Comparison of ENCODE assay signal across 21 mouse cellular contexts in genomic region chr19:53576061-53576460, GRCm38 (mm10). TPM values are rescaled to one million over a fixed set of nuclear protein-coding genes. Genes with fewer than 3 reads are reported as not detected.
DNase-seq lines count a peak whose midpoint lies in the region; ATAC-seq lines count a peak whose summit lies in the region.
"Had no signal": no experiment of that assay in that cellular context is flagged by ENCODE, and none has a peak within 500 bp of the region (broad histone marks: within the 10 kb centered on the region; RNA-seq: fewer than 3 reads in every experiment).

No protein-coding gene starts in this region.

- 0 out of 2 replicates have a peak overlapping the region, but pooled peaks have one; percentile 2 for H3K4me2 ChIP-seq in lung, embryonic 15.5 days
- H3K4me2 ChIP-seq: forebrain, embryonic 13.5 days; midbrain, embryonic 15.5 days; neural tube, embryonic 15.5 days had no signal

- ATAC-seq in lung, embryonic 15.5 days (ENCODE audit: borderline replicate concordance, extremely low read depth, low FRiP score, low TSS enrichment) = no peak
- ATAC-seq: CD4-positive, CD25-positive, alpha-beta regulatory T cell, adult 4 months; forebrain, embryonic 13.5 days; hindbrain, postnatal 0 days; midbrain, embryonic 15.5 days; Patski had no signal

- intact Hi-C loops in heart, postnatal 25 days (cut with DNase I) = loop anchor here (2.0 kb wide), 1 partner anchor 47 kb away; the partner anchor contains the start of gene Dusp5
- intact Hi-C loops in heart, postnatal 10 days (cut with DNase I) = loop anchor here (2.0 kb wide), 1 partner anchor 47 kb away; the partner anchor contains the start of gene Dusp5

- no peak overlapping the region for H3K9ac ChIP-seq in lung, embryonic 15.5 days
- H3K9ac ChIP-seq: forebrain, embryonic 13.5 days; midbrain, embryonic 15.5 days; neural tube, embryonic 15.5 days had no signal

- no peaks in the 10 kb centered on the region for H3K36me3 ChIP-seq in heart, embryonic 10.5 days
- no peaks in the 10 kb centered on the region for H3K36me3 ChIP-seq in lung, embryonic 15.5 days
- no peaks in the 10 kb centered on the region for H3K36me3 ChIP-seq in limb, embryonic 10.5 days
- H3K36me3 ChIP-seq: midbrain, embryonic 15.5 days; neural tube, embryonic 15.5 days had no signal

- no peak overlapping the region for H3K4me3 ChIP-seq in heart, embryonic 10.5 days
- no peak overlapping the region for H3K4me3 ChIP-seq in lung, embryonic 15.5 days
- no peak overlapping the region for H3K4me3 ChIP-seq in limb, embryonic 10.5 days
- H3K4me3 ChIP-seq: forebrain, embryonic 13.5 days; megakaryocyte, embryonic 14.5 days; midbrain, embryonic 15.5 days; neural tube, embryonic 15.5 days had no signal

- H3K9me3 ChIP-seq in heart, embryonic 10.5 days = no peaks in the 10 kb centered on the region
- no peaks in the 10 kb centered on the region for H3K9me3 ChIP-seq in lung, embryonic 15.5 days
- H3K9me3 ChIP-seq in limb, embryonic 10.5 days (replicated peaks) = no peaks in the 10 kb centered on the region
- H3K9me3 ChIP-seq: forebrain, embryonic 13.5 days; megakaryocyte, embryonic 14.5 days; midbrain, embryonic 15.5 days; neural tube, embryonic 15.5 days had no signal

- H3K27me3 ChIP-seq in heart, embryonic 10.5 days (ENCODE audit: insufficient read depth, poor library complexity, severe bottlenecking) = no peaks in the 10 kb centered on the region
- H3K27me3 ChIP-seq in lung, embryonic 15.5 days = no peaks in the 10 kb centered on the region
- H3K27me3 ChIP-seq in limb, embryonic 10.5 days (ENCODE audit: low read depth, poor library complexity, severe bottlenecking) = no peaks in the 10 kb centered on the region
- H3K27me3 ChIP-seq: forebrain, embryonic 13.5 days; midbrain, embryonic 15.5 days; neural tube, embryonic 15.5 days; Patski had no signal

- peaks cover 43% of the 10 kb centered on the region for H3K4me1 ChIP-seq in heart, embryonic 10.5 days
- H3K4me1 ChIP-seq in lung, embryonic 15.5 days = peaks cover 14% of the 10 kb centered on the region
- no peaks in the 10 kb centered on the region for H3K4me1 ChIP-seq in limb, embryonic 10.5 days
- H3K4me1 ChIP-seq: neural tube, embryonic 15.5 days had no signal

- peak; percentile 48 for DNase-seq in heart, embryonic 10.5 days (ENCODE audit: low spot score)
- no peak for DNase-seq in heart, postnatal 25 days (ENCODE audit: low spot score)
- DNase-seq in heart, postnatal 10 days = peak; percentile 52 to 55
- no peak for DNase-seq in heart, adult 11 months
- DNase-seq in lung, postnatal 25 days (ENCODE audit: low spot score) = no peak
- peak; percentile 7 for DNase-seq in limb, embryonic 10.5 days (ENCODE audit: low spot score)
- DNase-seq: adrenal gland, adult 8-10 months; cerebellum, adult 9-11 months; gastrocnemius, postnatal 10 days; kidney, adult 2 months; kidney, postnatal 36 days; lung, postnatal 10 days; thymus, adult 2 months had no signal

- 0 out of 2 replicates have a peak overlapping the region, but pooled peaks have one; percentile 10 for H3K27ac ChIP-seq in heart, embryonic 10.5 days
- H3K27ac ChIP-seq in lung, embryonic 15.5 days = 0 out of 2 replicates have a peak overlapping the region, but pooled peaks have one; percentile 8
- H3K27ac ChIP-seq in limb, embryonic 10.5 days = no peak overlapping the region
- H3K27ac ChIP-seq: forebrain, embryonic 13.5 days; hindbrain, postnatal 0 days; midbrain, embryonic 15.5 days; neural tube, embryonic 15.5 days had no signal

- WGBS in heart, embryonic 10.5 days = 38% methylated on average over 7 of the region's 7 CpGs
- WGBS in lung, embryonic 15.5 days = 28% methylated on average over 7 of the region's 7 CpGs
- 84% methylated on average over 7 of the region's 7 CpGs for WGBS in limb, embryonic 10.5 days

RNA-seq across cellular contexts. Expression of gene Nutf2-ps1, which starts 12.8 kb away (rescaled TPM):
- 373 and 457 TPM in 2 replicates for polyA plus RNA-seq in heart, embryonic 10.5 days (2016; fragmentation: Nextera tagmentation; extraction: Ambion mirVana)
- 10 to 100 TPM; 83.1 to 93.2 TPM for total RNA-seq in heart, postnatal 25 days (2021)
- 100 to 1,000 TPM in 1 of 2 experiments, 10 to 100 TPM in 1; 81.9 to 104 TPM for total RNA-seq in heart, postnatal 10 days (2021)
- 402 and 410 TPM in 2 replicates for polyA plus RNA-seq in lung, embryonic 15.5 days (2015; fragmentation: Nextera tagmentation; extraction: Ambion mirVana)
- polyA plus RNA-seq in limb, embryonic 10.5 days (2016; fragmentation: Nextera tagmentation; extraction: Ambion mirVana) = 549 and 585 TPM in 2 replicates

RNA-seq across cellular contexts. Expression of gene Smc3, which starts 24.1 kb away (rescaled TPM):
- 47.0 and 64.8 TPM in 2 replicates for polyA plus RNA-seq in heart, embryonic 10.5 days (2016; fragmentation: Nextera tagmentation; extraction: Ambion mirVana)
- total RNA-seq in heart, postnatal 25 days (2021) = 10 to 100 TPM; 22.4 to 23.6 TPM
- total RNA-seq in heart, postnatal 10 days (2021) = 10 to 100 TPM; 26.3 to 29.6 TPM
- polyA plus RNA-seq in lung, embryonic 15.5 days (2015; fragmentation: Nextera tagmentation; extraction: Ambion mirVana) = 68.1 and 72.2 TPM in 2 replicates
- polyA plus RNA-seq in limb, embryonic 10.5 days (2016; fragmentation: Nextera tagmentation; extraction: Ambion mirVana) = 62.4 and 77.0 TPM in 2 replicates

RNA-seq across cellular contexts. Expression of gene Dusp5, which starts 47.2 kb away (rescaled TPM):
- polyA plus RNA-seq in heart, embryonic 10.5 days (2016; fragmentation: Nextera tagmentation; extraction: Ambion mirVana) = 11.9 and 15.9 TPM in 2 replicates
- 1 to 10 TPM; 6.2 to 7.6 TPM for total RNA-seq in heart, postnatal 25 days (2021)
- total RNA-seq in heart, postnatal 10 days (2021) = 10 to 100 TPM; 10.3 to 14.2 TPM
- polyA plus RNA-seq in lung, embryonic 15.5 days (2015; fragmentation: Nextera tagmentation; extraction: Ambion mirVana) = 6.7 and 7.8 TPM in 2 replicates
- polyA plus RNA-seq in limb, embryonic 10.5 days (2016; fragmentation: Nextera tagmentation; extraction: Ambion mirVana) = 6.4 and 8.9 TPM in 2 replicates

Comparison
In these comparisons a context has a peak if more than half of its experiments do, and no peak if none do; other contexts are left out.
1. DNase-seq: peak in heart, embryonic 10.5 days (single experiment), heart, postnatal 10 days (2 of 2) and limb, embryonic 10.5 days (single experiment); none in heart, postnatal 25 days (single experiment), heart, adult 11 months (single experiment) and lung, postnatal 25 days (single experiment).